Mouse (Mus musculus): ENCODE data around the gene Uhrf1.

DNA sequence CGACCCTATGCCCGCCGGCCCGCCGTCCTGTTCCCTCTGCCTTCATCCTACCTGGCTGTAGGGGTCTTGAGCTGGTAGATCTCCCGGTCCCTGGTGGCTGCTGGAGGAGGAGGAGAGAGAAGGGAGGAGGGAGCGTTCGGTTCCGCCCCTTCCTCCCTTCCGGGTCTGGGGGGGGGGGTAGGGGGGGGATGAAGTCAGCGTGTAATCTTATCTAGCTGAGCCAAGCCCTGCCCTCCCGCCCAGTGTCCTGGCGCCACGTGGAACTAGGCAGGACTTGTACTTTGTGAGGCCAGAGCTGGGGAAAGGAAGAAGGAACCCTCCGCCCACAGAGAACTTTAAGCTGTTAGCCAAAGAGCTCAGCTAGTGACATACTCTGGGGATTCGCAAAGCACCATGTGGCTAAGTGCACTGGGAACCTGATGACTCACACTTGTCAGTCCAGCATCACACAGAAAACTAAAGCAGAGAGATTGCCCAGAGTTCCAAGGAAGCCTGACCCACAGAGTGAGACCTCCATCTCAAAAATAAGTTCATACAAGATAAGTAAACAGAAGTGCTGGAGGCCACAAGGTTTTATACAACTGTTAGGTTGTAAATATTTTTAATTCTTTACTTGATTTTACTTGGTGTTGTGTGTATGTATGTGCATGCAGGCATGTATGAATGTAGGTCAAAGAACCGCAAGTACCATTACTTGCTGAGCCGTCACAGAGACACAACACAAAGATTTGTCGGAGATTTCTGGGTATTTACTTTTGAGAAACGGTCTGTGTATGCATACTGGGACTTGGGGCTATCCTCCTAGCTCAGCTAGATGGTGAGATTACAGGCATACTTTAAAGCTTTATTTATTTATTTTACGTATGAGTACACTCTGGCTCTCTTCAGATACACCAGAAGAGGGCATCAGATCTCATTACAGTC is 26.2 kb upstream of the Uhrf1 start, which contains the start of gene Ticam1:
- TF ChIP-seq GATA1 (IDR thresholded peaks at IDR 0.05; ENCODE audit: borderline replicate concordance, low read length): peak; percentile 86
- TF ChIP-seq FLI1 (IDR thresholded peaks at IDR 0.05; ENCODE audit: low read length): no peak
